Mouse (Mus musculus) MEL (cell line): ENCODE measurements around the gene Tmem95. TPM values are rescaled to one million over a fixed set of nuclear protein-coding genes. Genes with fewer than 3 reads are reported as not detected.

Experiments used
- DNase-seq: peaks from one replicate; pipeline ENCODE4 v3.0.0; 2011; ENCODE audit warnings: low read depth, low spot score
- H3K27ac ChIP-seq: 2 replicates; pipeline ENCODE4 v1.5.1; 2012; ENCODE audit warnings: low read depth, mild to moderate bottlenecking, control low read depth, low read length, moderate library complexity; ENCODE audit not compliant: control insufficient read depth
- H3K27me3 ChIP-seq, 2 experiments: fragments of 150-350 bp in 1 of 2; sonication (generic) in 1 of 2; 2 replicates each; pipeline ENCODE4 v1.6.1; 2012; ENCODE audit warnings: low read length in 2 of 2, mild to moderate bottlenecking in 2 of 2, improper control_type of control experiment in 1 of 2, moderate library complexity in 1 of 2; ENCODE audit not compliant: insufficient read depth in 2 of 2, control insufficient read depth in 1 of 2
- H3K36me3 ChIP-seq, 2 experiments: 2 replicates each; pipeline ENCODE4 v1.6.1; 2012 to 2014; ENCODE audit warnings: low read length in 2 of 2, improper control_type of control experiment in 1 of 2, inconsistent platforms in 1 of 2, mild to moderate bottlenecking in 1 of 2; ENCODE audit not compliant: insufficient read depth in 2 of 2, control insufficient read depth in 1 of 2
- H3K4me1 ChIP-seq, 2 experiments: fragments of 150-350 bp in 1 of 2; sonication (generic) in 1 of 2; 2 replicates each; pipeline ENCODE4 v1.6.1; 2012; ENCODE audit warnings: low read length in 2 of 2, improper control_type of control experiment in 1 of 2, mild to moderate bottlenecking in 1 of 2; ENCODE audit not compliant: insufficient read depth in 2 of 2, control insufficient read depth in 1 of 2
- H3K4me3 ChIP-seq, 2 experiments: fragments of 150-350 bp in 1 of 2; sonication (generic) in 1 of 2; 2 replicates each; pipeline ENCODE4 v1.5.1; 2012; ENCODE audit warnings: low read depth in 2 of 2, low read length in 2 of 2, mild to moderate bottlenecking in 2 of 2, moderate library complexity in 2 of 2, control low read depth in 1 of 2, improper control_type of control experiment in 1 of 2; ENCODE audit not compliant: control insufficient read depth in 1 of 2, insufficient read depth in 1 of 2
- H3K79me2 ChIP-seq: 2 replicates; pipeline ENCODE4 v1.6.1; 2012; ENCODE audit warnings: mild to moderate bottlenecking, low read length, moderate library complexity; ENCODE audit not compliant: control insufficient read depth, poor library complexity, insufficient read depth
- H3K9ac ChIP-seq: 2 replicates; pipeline ENCODE4 v1.6.1; 2012; ENCODE audit warnings: low read depth, mild to moderate bottlenecking, control low read depth, low read length, moderate library complexity; ENCODE audit not compliant: control insufficient read depth, poor library complexity, severe bottlenecking
- H3K9me3 ChIP-seq: fragments of 150-350 bp; sonication (generic); replicated peaks from 2 replicates; pipeline ENCODE4 v1.6.1; 2012; ENCODE audit warnings: mild to moderate bottlenecking, low read length, improper control_type of control experiment, moderate library complexity; ENCODE audit not compliant: insufficient read depth
- BHLHE40 ChIP-seq: IDR thresholded peaks from 2 replicates; pipeline ENCODE4 v1.6.1; 2012; ENCODE audit warnings: low read depth, mild to moderate bottlenecking, inconsistent platforms, low read length, improper control_type of control experiment, borderline replicate concordance
- CHD1 ChIP-seq: IDR thresholded peaks from 2 replicates; pipeline ENCODE4 v1.6.1; 2012; ENCODE audit warnings: low read depth, mild to moderate bottlenecking, inconsistent platforms, low read length, improper control_type of control experiment
- CHD2 ChIP-seq: IDR thresholded peaks from 2 replicates; pipeline ENCODE4 v1.6.1; 2011; ENCODE audit warnings: low read length, improper control_type of control experiment
- CTCF ChIP-seq, 3 experiments: IDR thresholded peaks in 2 of 3; conservative IDR thresholded peaks in 1 of 3; 2 replicates each; pipeline ENCODE4 v1.5.1; 2011 to 2012; ENCODE audit warnings: low read length in 3 of 3, low read depth in 2 of 3, mild to moderate bottlenecking in 2 of 3, improper control_type of control experiment in 1 of 3, inconsistent platforms in 1 of 3, mixed read lengths in 1 of 3, moderate library complexity in 1 of 3; ENCODE audit not compliant: control insufficient read depth in 1 of 3, insufficient read depth in 1 of 3, poor library complexity in 1 of 3, severe bottlenecking in 1 of 3
- E2F4 ChIP-seq: IDR thresholded peaks from 2 replicates; pipeline ENCODE4 v1.6.1; 2011; ENCODE audit warnings: low read depth, low read length, improper control_type of control experiment, borderline replicate concordance
- ELF1 ChIP-seq: IDR thresholded peaks from 2 replicates; pipeline ENCODE4 v1.6.1; 2014; ENCODE audit warnings: low read depth, mild to moderate bottlenecking, inconsistent platforms, low read length, improper control_type of control experiment, moderate library complexity
- EP300 ChIP-seq, 2 experiments: IDR thresholded peaks; 2 replicates each; pipeline ENCODE4 v1.6.1; 2011; ENCODE audit warnings: improper control_type of control experiment in 2 of 2, low read length in 2 of 2, low read depth in 1 of 2, mild to moderate bottlenecking in 1 of 2
- ETS1 ChIP-seq: IDR thresholded peaks from 2 replicates; pipeline ENCODE4 v1.6.1; 2012; ENCODE audit warnings: low read depth, mild to moderate bottlenecking, inconsistent platforms, low read length, improper control_type of control experiment, moderate library complexity
- GABPA ChIP-seq: IDR thresholded peaks from 2 replicates; pipeline ENCODE4 v1.6.1; 2012; ENCODE audit warnings: low read depth, mild to moderate bottlenecking, inconsistent platforms, low read length, improper control_type of control experiment, moderate library complexity
- GATA1 ChIP-seq: IDR thresholded peaks from 2 replicates; pipeline ENCODE4 v1.6.1; 2011; ENCODE audit warnings: low read depth, low read length, improper control_type of control experiment
- HCFC1 ChIP-seq: IDR thresholded peaks from 2 replicates; pipeline ENCODE4 v1.6.1; 2012; ENCODE audit warnings: low read depth, mild to moderate bottlenecking, inconsistent platforms, low read length, improper control_type of control experiment, moderate library complexity
- JUND ChIP-seq: IDR thresholded peaks from 2 replicates; pipeline ENCODE4 v1.6.1; 2011; ENCODE audit warnings: low read depth, mild to moderate bottlenecking, improper control_type of control experiment, low read length
- MAFK ChIP-seq: IDR thresholded peaks from 2 replicates; pipeline ENCODE4 v1.6.1; 2011; ENCODE audit warnings: low read depth, mild to moderate bottlenecking, low read length, improper control_type of control experiment, borderline replicate concordance
- MAX ChIP-seq: IDR thresholded peaks from 2 replicates; pipeline ENCODE4 v1.6.1; 2011; ENCODE audit warnings: low read length, improper control_type of control experiment
- MAZ ChIP-seq: IDR thresholded peaks from 2 replicates; pipeline ENCODE4 v1.6.1; 2012; ENCODE audit warnings: low read depth, mild to moderate bottlenecking, inconsistent platforms, low read length, improper control_type of control experiment
- MEF2A ChIP-seq: IDR thresholded peaks from 2 replicates; pipeline ENCODE4 v1.6.1; 2014; ENCODE audit warnings: low read depth, mild to moderate bottlenecking, inconsistent platforms, low read length, improper control_type of control experiment; ENCODE audit not compliant: poor library complexity, insufficient replicate concordance, severe bottlenecking; ENCODE audit errors: extremely low read depth
- MXI1 ChIP-seq: IDR thresholded peaks from 2 replicates; pipeline ENCODE4 v1.6.1; 2011; ENCODE audit warnings: mild to moderate bottlenecking, low read depth, low read length, improper control_type of control experiment
- MYB ChIP-seq: IDR thresholded peaks from 2 replicates; pipeline ENCODE4 v1.6.1; 2011; ENCODE audit warnings: mild to moderate bottlenecking, low read depth, low read length, improper control_type of control experiment
- MYC ChIP-seq: IDR thresholded peaks from 2 replicates; pipeline ENCODE4 v1.6.1; 2011; ENCODE audit warnings: low read depth, mild to moderate bottlenecking, low read length, improper control_type of control experiment, moderate library complexity
- NELFE ChIP-seq: IDR thresholded peaks from 2 replicates; pipeline ENCODE4 v1.6.1; 2011; ENCODE audit warnings: low read depth, low read length, improper control_type of control experiment
- NRF1 ChIP-seq: IDR thresholded peaks from 2 replicates; pipeline ENCODE4 v1.6.1; 2014; ENCODE audit warnings: low read depth, mild to moderate bottlenecking, inconsistent platforms, low read length, improper control_type of control experiment, moderate library complexity; ENCODE audit not compliant: poor library complexity, insufficient read depth, severe bottlenecking
- POLR2A ChIP-seq, 2 experiments: IDR thresholded peaks; 2 replicates each; pipeline ENCODE4 v1.6.1; 2011 to 2012; ENCODE audit warnings: low read length in 2 of 2, mild to moderate bottlenecking in 2 of 2, control low read depth in 1 of 2, improper control_type of control experiment in 1 of 2, low read depth in 1 of 2, moderate library complexity in 1 of 2; ENCODE audit not compliant: control insufficient read depth in 1 of 2, insufficient read depth in 1 of 2, poor library complexity in 1 of 2
- POLR2AphosphoS2 ChIP-seq: IDR thresholded peaks from 2 replicates; pipeline ENCODE4 v1.6.1; 2011; ENCODE audit warnings: low read length, improper control_type of control experiment
- POLR2AphosphoS5 ChIP-seq: IDR thresholded peaks from 2 replicates; pipeline ENCODE4 v1.6.1; 2012; ENCODE audit warnings: low read depth, borderline replicate concordance, mild to moderate bottlenecking, inconsistent platforms, low read length, moderate library complexity, mixed read lengths
- RAD21 ChIP-seq: IDR thresholded peaks from 2 replicates; pipeline ENCODE4 v1.6.1; 2011; ENCODE audit warnings: mild to moderate bottlenecking, low read depth, low read length, improper control_type of control experiment
- RCOR1 ChIP-seq: IDR thresholded peaks from 2 replicates; pipeline ENCODE4 v1.6.1; 2012; ENCODE audit warnings: low read depth, mild to moderate bottlenecking, inconsistent platforms, low read length, improper control_type of control experiment
- SIN3A ChIP-seq: IDR thresholded peaks from 2 replicates; pipeline ENCODE4 v1.6.1; 2012; ENCODE audit warnings: low read length, improper control_type of control experiment, inconsistent platforms
- SMC3 ChIP-seq: IDR thresholded peaks from 2 replicates; pipeline ENCODE4 v1.6.1; 2011; ENCODE audit warnings: low read depth, low read length, improper control_type of control experiment
- TAL1 ChIP-seq: IDR thresholded peaks from 2 replicates; pipeline ENCODE4 v1.6.1; 2012; ENCODE audit warnings: mild to moderate bottlenecking, inconsistent platforms, low read length, moderate library complexity, mixed read lengths
- TBP ChIP-seq: IDR thresholded peaks from 2 replicates; pipeline ENCODE4 v1.8.0; 2011; ENCODE audit warnings: low read depth, low read length, improper control_type of control experiment
- TCF12 ChIP-seq: IDR thresholded peaks from 2 replicates; pipeline ENCODE4 v1.6.1; 2014; ENCODE audit warnings: low read depth, mild to moderate bottlenecking, inconsistent platforms, low read length, improper control_type of control experiment, moderate library complexity
- UBTF ChIP-seq: IDR thresholded peaks from 2 replicates; pipeline ENCODE4 v1.6.1; 2012; ENCODE audit warnings: low read depth, mild to moderate bottlenecking, inconsistent platforms, low read length, improper control_type of control experiment, moderate library complexity, borderline replicate concordance; ENCODE audit not compliant: insufficient read depth
- USF1 ChIP-seq: IDR thresholded peaks from 2 replicates; pipeline ENCODE4 v1.6.1; 2014; ENCODE audit warnings: low read depth, mild to moderate bottlenecking, inconsistent platforms, low read length, improper control_type of control experiment, moderate library complexity
- USF2 ChIP-seq, 2 experiments: IDR thresholded peaks; 2 replicates each; pipeline ENCODE4 v1.6.1; 2011 to 2012; ENCODE audit warnings: improper control_type of control experiment in 2 of 2, low read length in 2 of 2, borderline replicate concordance in 1 of 2, inconsistent platforms in 1 of 2, low read depth in 1 of 2, mild to moderate bottlenecking in 1 of 2; ENCODE audit not compliant: insufficient read depth in 1 of 2
- ZC3H11A ChIP-seq: IDR thresholded peaks from 2 replicates; pipeline ENCODE4 v1.6.1; 2012; ENCODE audit warnings: low read depth, mild to moderate bottlenecking, inconsistent platforms, low read length, improper control_type of control experiment
- ZKSCAN1 ChIP-seq: IDR thresholded peaks from 2 replicates; pipeline ENCODE4 v1.6.1; 2012; ENCODE audit warnings: low read depth, mild to moderate bottlenecking, inconsistent platforms, low read length, improper control_type of control experiment, moderate library complexity
- ZMIZ1 ChIP-seq: IDR thresholded peaks from 2 replicates; pipeline ENCODE4 v1.6.1; 2012; ENCODE audit warnings: low read depth, mild to moderate bottlenecking, inconsistent platforms, low read length, improper control_type of control experiment, moderate library complexity
- polyA plus RNA-seq, 2 experiments: library from polyadenylated mRNA; stranded (reverse) in 1 of 2; unstranded in 1 of 2; fragments of >175 nt in 1 of 2; fragments of >200 nt in 1 of 2; gene quantifications; 2 replicates each; pipeline versions ENCODE4 v1.2.1 to v1.2.4; 2012; ENCODE audit warnings: low replicate concordance in 2 of 2, low read depth in 1 of 2; ENCODE audit not compliant: insufficient read length in 2 of 2, insufficient read depth in 1 of 2, missing spikeins in 1 of 2
- total RNA-seq: library from RNA; depleted of rRNA; stranded (reverse); fragments of 300-350 nt; gene quantifications from 2 replicates; pipeline ENCODE4 v1.2.3, GENCODE M21; 2012

The Tmem95 gene
- total and polyA plus RNA-seq, 3 experiments = not detected

GRCm38 (mm10) chr11:69846198-69846680, 31.6 kb downstream of the Tmem95 start, which contains the start of gene Plscr3:
Gene Plscr3, plus strand, starts transcription at chr11:69846376.
- peaks cover 3% of the 10 kb centered on the region; the same call in 1 of the 2 replicates for H3K79me2 ChIP-seq
- H3K9ac ChIP-seq = peak within 1 kb of the TSS; percentile 79
- H3K4me3 ChIP-seq = peak within 1 kb of the TSS; percentile 60 to 86
- peaks cover 0 to 2% of the 10 kb centered on the region in 2 experiments; a peak in 1 of 4 replicates for H3K36me3 ChIP-seq
- DNase-seq = peak; percentile 96
- peaks cover 4 to 14% of the 10 kb centered on the region in 2 experiments; a peak in 2 of 4 replicates for H3K4me1 ChIP-seq
- H3K27me3 ChIP-seq = no peaks in the 10 kb centered on the region
- H3K9me3 ChIP-seq = no peaks in the 10 kb centered on the region
- peak within 1 kb of the TSS; percentile 78 for H3K27ac ChIP-seq
- no peak for TF ChIP-seq GATA1
- TF ChIP-seq TAL1 = no peak
- no peak for TF ChIP-seq ZC3H11A
- peak; percentile 44; the same call in 1 of the 2 replicates for TF ChIP-seq TCF12
- TF ChIP-seq CHD1 = no peak
- TF ChIP-seq MAX = peak; percentile 90
- TF ChIP-seq USF1 = no peak
- peak; percentile 28; the same call in 1 of the 2 replicates for TF ChIP-seq ZMIZ1
- no peak for TF ChIP-seq ELF1
- no peak for TF ChIP-seq ZKSCAN1
- no peak for TF ChIP-seq CTCF (IDR thresholded peaks at IDR 0.05 in 2 of 3, conservative IDR thresholded peaks at IDR 0.05 in 1 of 3; ENCODE audit: control insufficient read depth in 1 of 3, insufficient read depth in 1 of 3, low read depth in 2 of 3, low read length in 3 of 3, poor library complexity in 1 of 3, severe bottlenecking in 1 of 3)
- no peak for TF ChIP-seq RCOR1
- TF ChIP-seq CHD2 = no peak
- TF ChIP-seq MXI1 = peak; percentile 93
- no peak for TF ChIP-seq ETS1
- peak; percentile 40; the same call in 1 of the 2 replicates for TF ChIP-seq MAZ
- no peak for TF ChIP-seq MEF2A
- TF ChIP-seq NELFE = peak; percentile 83
- peak; percentile 87 for TF ChIP-seq MYC
- peak; percentile 74 for TF ChIP-seq TBP
- peak; percentile 8; the same call in 1 of the 2 replicates for TF ChIP-seq SMC3
- TF ChIP-seq NRF1 = peak; percentile 74
- peak; percentile 41; the same call in 1 of the 2 replicates for TF ChIP-seq MAFK
- TF ChIP-seq GABPA = no peak
- peak; percentile 73 for TF ChIP-seq HCFC1
- TF ChIP-seq JUND = no peak
- peak; percentile 85 to 97 for TF ChIP-seq POLR2A (IDR thresholded peaks at IDR 0.05; ENCODE audit: control insufficient read depth in 1 of 2, insufficient read depth in 1 of 2, low read depth in 1 of 2, low read length in 2 of 2, poor library complexity in 1 of 2)
- no peak for TF ChIP-seq MYB
- TF ChIP-seq EP300 (IDR thresholded peaks at IDR 0.05; ENCODE audit: low read depth in 1 of 2, low read length in 2 of 2) = 0 out of 4 replicates have a peak, but pooled peaks of 1 of the 2 experiments have one; percentile 23
- no peak for TF ChIP-seq USF2 (IDR thresholded peaks at IDR 0.05; ENCODE audit: borderline replicate concordance in 1 of 2, insufficient read depth in 1 of 2, low read depth in 1 of 2, low read length in 2 of 2)
- 0 out of 2 replicates have a peak, but pooled peaks have one; percentile 40 for TF ChIP-seq POLR2AphosphoS5
- TF ChIP-seq E2F4 = no peak
- TF ChIP-seq UBTF = no peak
- peak; percentile 84; the same call in 1 of the 2 replicates for TF ChIP-seq POLR2AphosphoS2
- peak; percentile 72 for TF ChIP-seq SIN3A
- TF ChIP-seq RAD21 = no peak
- TF ChIP-seq BHLHE40 = no peak
